Mouse (Mus musculus): Measurements from ENCODE around the gene Vmn1r11.

Vmn1r11 gene

GRCm38 (mm10) chr6:57133155-57133554, at the start of gene Vmn1r11:
Vmn1r11 (plus strand) TSS chr6:57133455.
- DNase-seq (ENCODE audit: low spot score) = no peak

- DNase-seq (ENCODE audit: low spot score) = peak; percentile 33
Measured at GRCm38 (mm10) chr6:57106358-57106757, 26.9 kb upstream of the Vmn1r11 start.

GRCm38 (mm10) chr6:57109154-57109553, 24.1 kb upstream of the Vmn1r11 start, which contains the start of gene Vmn1r10:
Vmn1r10 (plus strand) TSS chr6:57109454.
- no peak for DNase-seq (ENCODE audit: low spot score)

GRCm38 (mm10) chr6:57156619-57157018, 23.4 kb downstream of the Vmn1r11 start, which contains the start of gene Vmn1r12:
Vmn1r12 (plus strand) TSS chr6:57156919.
- no peak for DNase-seq (ENCODE audit: low spot score)

Data from embryo, embryonic 10.5 days (tissue).